Mouse (Mus musculus): ENCODE results near the gene Mcl1.
"Not testable (repeated sequence)": the region's sequence is repeated elsewhere in the genome, so short reads cannot be mapped to it uniquely, and the experiment has no call there.

Mcl1 gene

GRCm38 (mm10) chr3:95687168-95687523, 28.6 kb downstream of the Mcl1 start:
- Histone ChIP-seq H3K36me3 (ENCODE audit: insufficient read depth, low read length) (no peaks in the 10 kb centered on the region), H3K4me3 (replicated peaks; ENCODE audit: low read length) (peak overlapping the region; percentile 74), H3K27me3 (ENCODE audit: insufficient read depth, low read length) (peaks cover 32% of the 10 kb centered on the region), H3K9me3 (ENCODE audit: low read length) (no peaks in the 10 kb centered on the region), H3K4me1 (replicated peaks; ENCODE audit: low read depth, low read length) (peaks cover 79% of the 10 kb centered on the region)
- TF ChIP-seq NANOG (IDR thresholded peaks at IDR 0.05; ENCODE audit: borderline replicate concordance, low read length) (no peak), POU5F1 (IDR thresholded peaks at IDR 0.05; ENCODE audit: borderline replicate concordance, low read length) (no peak), CTCF (conservative IDR thresholded peaks at IDR 0.05; ENCODE audit: low read length) (no peak)

GRCm38 (mm10) chr3:95687524-95688421, 29.2 kb downstream of the Mcl1 start, which contains the start of gene Adamtsl4:
Adamtsl4 (minus strand) TSS chr3:95687917.
- peaks cover 32% of the 10 kb centered on the region for H3K27me3 ChIP-seq (ENCODE audit: insufficient read depth, low read length)
- H3K4me1 ChIP-seq (replicated peaks; ENCODE audit: low read depth, low read length): peaks cover 73% of the 10 kb centered on the region
- peak within 1 kb of the TSS; percentile 74 for H3K4me3 ChIP-seq (replicated peaks; ENCODE audit: low read length)
- no peaks in the 10 kb centered on the region for H3K9me3 ChIP-seq (ENCODE audit: low read length)
- no peak for TF ChIP-seq NANOG (IDR thresholded peaks at IDR 0.05; ENCODE audit: borderline replicate concordance, low read length)
- no peaks in the 10 kb centered on the region for H3K36me3 ChIP-seq (ENCODE audit: insufficient read depth, low read length)

GRCm38 (mm10) chr3:95689171-95689915, 30.8 kb downstream of the Mcl1 start:
- Histone ChIP-seq H3K36me3 (ENCODE audit: insufficient read depth, low read length) (no peaks in the 10 kb centered on the region), H3K4me1 (replicated peaks; ENCODE audit: low read depth, low read length) (peaks cover 58% of the 10 kb centered on the region), H3K27me3 (ENCODE audit: insufficient read depth, low read length) (peaks cover 32% of the 10 kb centered on the region), H3K4me3 (replicated peaks; ENCODE audit: low read length) (no peak overlapping the region), H3K9me3 (ENCODE audit: low read length) (no peaks in the 10 kb centered on the region)
- TF ChIP-seq POU5F1 (IDR thresholded peaks at IDR 0.05; ENCODE audit: borderline replicate concordance, low read length) (no peak), CTCF (conservative IDR thresholded peaks at IDR 0.05; ENCODE audit: low read length) (no peak), NANOG (IDR thresholded peaks at IDR 0.05; ENCODE audit: borderline replicate concordance, low read length) (no peak)

- no peaks in the 10 kb centered on the region for H3K36me3 ChIP-seq (ENCODE audit: insufficient read depth, low read length)
- TF ChIP-seq CTCF (conservative IDR thresholded peaks at IDR 0.05; ENCODE audit: low read length): no peak
- TF ChIP-seq POU5F1 (IDR thresholded peaks at IDR 0.05; ENCODE audit: borderline replicate concordance, low read length): no peak
- TF ChIP-seq NANOG (IDR thresholded peaks at IDR 0.05; ENCODE audit: borderline replicate concordance, low read length): no peak
- H3K4me1 ChIP-seq (replicated peaks; ENCODE audit: low read depth, low read length): peaks cover 52% of the 10 kb centered on the region
- H3K27me3 ChIP-seq (ENCODE audit: insufficient read depth, low read length): peaks cover 32% of the 10 kb centered on the region
- H3K4me3 ChIP-seq (replicated peaks; ENCODE audit: low read length): no peak overlapping the region
- H3K9me3 ChIP-seq (ENCODE audit: low read length): no peaks in the 10 kb centered on the region
Observed at GRCm38 (mm10) chr3:95689940-95690339, 31.4 kb downstream of the Mcl1 start.

- H3K4me3 ChIP-seq (replicated peaks; ENCODE audit: low read length); H3K9me3 ChIP-seq (ENCODE audit: low read length): not testable (repeated sequence)
Observed at GRCm38 (mm10) chr3:95690552-95690951, 32.0 kb downstream of the Mcl1 start.

GRCm38 (mm10) chr3:95692677-95693076, 34.1 kb downstream of the Mcl1 start:
- Histone ChIP-seq H3K4me1 (replicated peaks; ENCODE audit: low read depth, low read length) (peaks cover 27% of the 10 kb centered on the region), H3K27me3 (ENCODE audit: insufficient read depth, low read length) (peaks cover 13% of the 10 kb centered on the region), H3K9me3 (ENCODE audit: low read length) (no peaks in the 10 kb centered on the region), H3K4me3 (replicated peaks; ENCODE audit: low read length) (no peak overlapping the region), H3K36me3 (ENCODE audit: insufficient read depth, low read length) (no peaks in the 10 kb centered on the region)
- TF ChIP-seq POU5F1 (IDR thresholded peaks at IDR 0.05; ENCODE audit: borderline replicate concordance, low read length): no peak
- TF ChIP-seq CTCF (conservative IDR thresholded peaks at IDR 0.05; ENCODE audit: low read length): no peak
- TF ChIP-seq NANOG (IDR thresholded peaks at IDR 0.05; ENCODE audit: borderline replicate concordance, low read length): no peak

More at GRCm38 (mm10) chr3:95690552-95690951, 32.0 kb downstream of the Mcl1 start:
- not testable (repeated sequence) for H3K36me3 ChIP-seq (ENCODE audit: insufficient read depth, low read length)
- peaks cover 29% of the 10 kb centered on the region for H3K27me3 ChIP-seq (ENCODE audit: insufficient read depth, low read length)
- H3K4me1 ChIP-seq (replicated peaks; ENCODE audit: low read depth, low read length): peaks cover 47% of the 10 kb centered on the region

GRCm38 (mm10) chr3:95693821-95694807, 35.5 kb downstream of the Mcl1 start:
- H3K27me3 ChIP-seq (ENCODE audit: insufficient read depth, low read length): 0 out of 2 replicates have a peak, but pooled peaks cover 1% of the 10 kb centered on the region
- H3K4me3 ChIP-seq (replicated peaks; ENCODE audit: low read length): no peak overlapping the region
- no peaks in the 10 kb centered on the region for H3K36me3 ChIP-seq (ENCODE audit: insufficient read depth, low read length)
- H3K4me1 ChIP-seq (replicated peaks; ENCODE audit: low read depth, low read length): peaks cover 14% of the 10 kb centered on the region
- TF ChIP-seq CTCF (conservative IDR thresholded peaks at IDR 0.05; ENCODE audit: low read length): no peak
- TF ChIP-seq NANOG (IDR thresholded peaks at IDR 0.05; ENCODE audit: borderline replicate concordance, low read length): no peak
- no peak for TF ChIP-seq POU5F1 (IDR thresholded peaks at IDR 0.05; ENCODE audit: borderline replicate concordance, low read length)
- H3K9me3 ChIP-seq (ENCODE audit: low read length): no peaks in the 10 kb centered on the region

Measured in E14TG2a.4 (cell line).